Mouse (Mus musculus) cerebellum, adult 9-10 months (tissue): ENCODE data around the gene Nox4.
"Not testable (repeated sequence)": the region's sequence is repeated elsewhere in the genome, so short reads cannot be mapped to it uniquely, and the experiment has no call there.

ENCODE experiments used
- DNase-seq: peaks from one replicate; pipeline ENCODE4 v3.0.0; 2022

The Nox4 gene

GRCm38 (mm10) chr7:87374935-87375334 is 129.0 kb downstream of the Nox4 start:
- no peak for DNase-seq

DNA sequence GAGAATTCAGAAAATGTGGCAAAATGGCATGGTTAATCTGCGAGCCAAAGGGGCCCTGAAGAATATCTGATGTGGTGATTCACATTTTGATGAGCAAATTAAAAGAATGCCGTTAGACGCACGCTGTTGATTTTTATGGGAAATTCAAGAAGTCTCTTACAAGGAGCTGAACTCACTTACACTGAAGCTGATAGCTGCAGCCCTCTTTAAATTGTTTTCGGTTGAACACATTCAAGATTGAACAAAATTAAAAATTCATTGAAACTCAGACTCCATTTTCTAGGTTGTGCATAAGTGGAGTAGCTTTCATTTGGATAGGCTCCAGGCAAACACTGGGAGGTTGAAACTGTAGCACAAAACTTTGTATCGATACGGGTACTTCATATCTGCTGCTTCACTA is 151.1 kb downstream of the Nox4 start:
- DNase-seq = no peak

- not testable (repeated sequence) for DNase-seq
These were observed 165.5 kb downstream of the Nox4 start for GRCm38 (mm10) chr7:87411373-87411772.

DNA sequence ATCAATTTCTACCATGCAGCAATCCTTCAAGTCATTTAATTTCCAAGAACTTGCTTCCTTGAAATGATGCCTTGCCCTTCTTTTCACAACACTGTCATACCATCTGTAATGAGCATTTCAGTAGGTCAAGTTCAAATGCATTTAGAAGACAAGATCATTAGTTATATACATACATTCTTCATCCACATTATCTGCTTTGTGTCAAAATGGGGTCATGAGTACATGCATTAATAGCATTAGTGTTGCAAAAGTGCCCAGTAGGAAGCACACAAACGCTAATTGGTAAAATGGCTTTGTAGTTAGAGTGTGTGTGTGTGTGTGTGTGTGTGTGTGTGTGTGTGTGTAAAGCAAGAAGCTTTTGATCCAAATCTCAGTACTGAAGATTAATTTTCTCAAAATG is 167.4 kb downstream of the Nox4 start:
- DNase-seq = no peak
